Mouse (Mus musculus) midbrain, postnatal 0 days (tissue): ENCODE measurements around the gene Ptpn21. TPM values are rescaled to one million over a fixed set of nuclear protein-coding genes. Genes with fewer than 3 reads are reported as not detected.
A peak's percentile ranks its signal among the peaks of the same experiment; 100 is the strongest.

ENCODE experiments used
- ATAC-seq: fragments of 200-750 bp; cut with Nextera tagmentation; 2 replicates; pipeline ENCODE4 v1.8.0; 2017; ENCODE audit warnings: moderate number of reproducible peaks, mild to moderate bottlenecking, moderate TSS enrichment, moderate library complexity; ENCODE audit not compliant: low FRiP score
- DNase-seq: peaks from one replicate; pipeline ENCODE4 v3.0.0-alpha.2; 2015; ENCODE audit warnings: low spot score
- H3K27ac ChIP-seq: fragments of 300-500 bp; sonication (generic); 2 replicates; pipeline ENCODE4 v1.5.1; 2014; ENCODE audit warnings: low read depth, mild to moderate bottlenecking, low read length, mixed read lengths
- H3K27me3 ChIP-seq: fragments of 300-500 bp; sonication (generic); 2 replicates; pipeline ENCODE4 v1.6.1; 2014; ENCODE audit warnings: low read length, control low read depth, mixed read lengths; ENCODE audit not compliant: insufficient read depth
- H3K36me3 ChIP-seq: fragments of 300-500 bp; sonication (generic); 2 replicates; pipeline ENCODE4 v1.6.1; 2014; ENCODE audit warnings: low read length, control low read depth, mixed read lengths; ENCODE audit not compliant: insufficient read depth
- H3K4me1 ChIP-seq: fragments of 300-500 bp; sonication (generic); 2 replicates; pipeline ENCODE4 v1.6.1; 2014; ENCODE audit warnings: mild to moderate bottlenecking, control low read depth, antibody characterized with exemption, low read length, mixed read lengths; ENCODE audit not compliant: insufficient read depth
- H3K4me2 ChIP-seq: fragments of 300-500 bp; sonication (generic); 2 replicates; pipeline ENCODE4 v1.6.1; 2014; ENCODE audit warnings: low read depth, mild to moderate bottlenecking, low read length, mixed read lengths; ENCODE audit not compliant: poor library complexity, severe bottlenecking
- H3K4me3 ChIP-seq: fragments of 300-500 bp; sonication (generic); 2 replicates; pipeline ENCODE4 v1.5.1; 2014; ENCODE audit warnings: low read depth, mild to moderate bottlenecking, low read length, moderate library complexity
- H3K9ac ChIP-seq: fragments of 300-500 bp; sonication (generic); replicated peaks from 2 replicates; pipeline ENCODE4 v1.6.1; 2014; ENCODE audit warnings: mild to moderate bottlenecking, low read length, moderate library complexity, mixed read lengths; ENCODE audit not compliant: poor library complexity, severe bottlenecking
- H3K9me3 ChIP-seq: fragments of 300-500 bp; sonication (generic); 2 replicates; pipeline ENCODE4 v1.6.1; 2016; ENCODE audit warnings: low read length, control low read depth
- CTCF ChIP-seq: IDR thresholded peaks from 2 replicates; pipeline ENCODE4 v1.5.1; 2016; ENCODE audit warnings: antibody characterized with exemption, mild to moderate bottlenecking
- WGBS: fragments of 180-500 bp; shearing (Covaris S2); extraction: QIAGEN DNeasy Blood & Tissue Kit; methylation state at CpG from one replicate; pipeline ENCODE4 v1.1.7; 2014; 5-methylcytosine and 5-hydroxymethylcytosine counted together
- polyA plus RNA-seq: library from polyadenylated mRNA; unstranded; fragments of >200 nt; fragmentation: Nextera tagmentation; extraction: Ambion mirVana; gene quantifications from 2 replicates; pipeline ENCODE4 v1.2.1, GENCODE M21; 2015
- total RNA-seq: library from RNA; depleted of rRNA; stranded (reverse); fragments of >200 nt; gene quantifications from 2 replicates; pipeline ENCODE4 v1.2.3, GENCODE M21; 2014

Gene Ptpn21
- total and polyA plus RNA-seq, 2 experiments from 2014 or later: 2.7 to 3.2 TPM

DNA sequence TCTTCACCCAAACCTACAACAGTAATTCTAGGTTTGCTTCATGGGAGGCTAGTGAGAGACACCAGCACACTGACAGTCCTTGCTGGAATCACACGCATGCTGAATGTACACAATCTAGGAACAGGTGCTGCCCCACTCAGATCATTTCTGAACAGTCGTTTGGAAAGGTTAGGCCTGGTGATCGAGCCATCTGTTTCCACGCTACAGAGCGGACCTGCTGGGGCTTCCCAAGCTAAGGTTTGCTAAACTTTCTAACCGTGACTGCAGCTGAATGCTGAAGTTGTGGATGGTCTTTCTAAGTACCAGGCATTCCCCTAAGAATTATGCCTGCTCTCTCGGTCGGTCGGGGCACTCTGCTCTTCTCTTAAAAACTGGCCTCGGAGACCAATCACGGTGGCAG is 6.5 kb downstream of the Ptpn21 start:
- WGBS: 90% methylated on average over 11 of the region's 11 CpGs
- ATAC-seq: no peak
- Histone ChIP-seq H3K36me3 (no peaks in the 10 kb centered on the region), H3K9ac (no peak overlapping the region), H3K27ac (no peak overlapping the region), H3K27me3 (no peaks in the 10 kb centered on the region), H3K9me3 (no peaks in the 10 kb centered on the region), H3K4me1 (peaks cover 8% of the 10 kb centered on the region), H3K4me3 (no peak overlapping the region), H3K4me2 (no peak overlapping the region)
- DNase-seq: no peak
- no peak for TF ChIP-seq CTCF

DNA sequence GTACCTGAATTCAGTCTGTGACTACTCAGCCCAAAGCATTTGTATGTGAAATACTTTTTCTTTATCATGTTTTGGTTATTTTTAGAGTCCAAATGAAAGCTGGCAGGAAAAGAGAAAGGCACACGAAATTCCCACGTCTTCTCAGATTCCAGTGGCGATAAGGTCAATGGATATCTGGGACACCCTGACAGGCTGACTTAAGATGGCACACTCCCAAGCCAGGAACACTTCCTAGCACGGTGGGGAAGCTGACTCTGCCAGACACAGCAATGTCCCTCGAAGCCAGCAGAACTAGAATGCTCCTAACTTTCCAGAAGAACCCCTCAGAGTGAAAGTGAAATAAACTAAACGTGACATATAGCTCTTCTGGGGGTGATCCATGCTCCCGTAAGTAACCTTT is 10.0 kb downstream of the Ptpn21 start:
- ATAC-seq (no peak), DNase-seq (no peak)
- H3K36me3 ChIP-seq: no peaks in the 10 kb centered on the region
- H3K4me2 ChIP-seq: no peak overlapping the region
- no peak overlapping the region for H3K9ac ChIP-seq
- no peaks in the 10 kb centered on the region for H3K9me3 ChIP-seq
- no peaks in the 10 kb centered on the region for H3K27me3 ChIP-seq
- 79% methylated on average over 7 of the region's 7 CpGs for WGBS
- H3K4me3 ChIP-seq: no peak overlapping the region
- H3K27ac ChIP-seq: no peak overlapping the region
- H3K4me1 ChIP-seq: no peaks in the 10 kb centered on the region
- no peak for TF ChIP-seq CTCF

DNA sequence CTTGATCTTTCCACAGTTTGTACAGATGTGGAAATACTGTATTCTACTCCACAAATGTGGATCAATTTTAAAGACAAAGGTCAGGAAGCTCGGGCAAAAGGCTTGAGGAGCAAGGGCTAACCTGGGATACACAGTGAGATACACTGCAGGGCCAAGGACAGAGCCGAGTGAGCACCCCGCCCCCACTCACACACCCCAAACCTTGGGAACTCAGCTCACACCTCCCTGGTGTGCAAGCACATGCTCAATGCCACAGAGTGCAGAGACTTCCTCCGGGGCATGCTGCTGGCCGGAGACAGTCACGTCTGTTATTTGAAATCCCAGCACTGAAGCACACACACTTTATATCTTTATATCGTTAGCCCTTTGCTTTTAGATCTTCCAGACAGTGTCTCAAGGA is 11.1 kb downstream of the Ptpn21 start:
- Histone ChIP-seq H3K36me3 (no peaks in the 10 kb centered on the region), H3K4me3 (no peak overlapping the region), H3K9ac (no peak overlapping the region), H3K27ac (no peak overlapping the region), H3K4me2 (no peak overlapping the region), H3K9me3 (no peaks in the 10 kb centered on the region), H3K27me3 (no peaks in the 10 kb centered on the region), H3K4me1 (no peaks in the 10 kb centered on the region)
- TF ChIP-seq CTCF: no peak
- WGBS: 84% methylated on average over 7 of the region's 7 CpGs
- ATAC-seq (no peak), DNase-seq (no peak)

DNA sequence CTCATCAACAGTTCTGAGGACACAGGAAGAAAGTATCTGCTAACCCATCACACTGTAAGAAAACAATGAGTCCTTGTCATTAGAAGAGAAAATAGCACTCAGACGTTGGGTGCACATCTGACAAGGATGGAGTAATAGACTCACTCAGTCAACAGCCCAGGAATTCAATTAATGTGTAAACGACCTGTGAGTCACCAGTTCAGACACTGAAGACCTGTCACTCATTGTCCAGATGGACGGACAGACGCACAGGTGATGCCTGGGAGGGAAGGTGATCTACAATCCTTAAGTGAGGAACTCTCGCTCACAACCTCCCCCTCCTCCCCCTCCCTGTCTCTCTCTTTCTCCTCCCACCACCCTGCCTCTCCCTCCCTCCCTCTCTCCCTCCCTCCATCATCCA is 12.2 kb downstream of the Ptpn21 start:
- no peak for ATAC-seq
- Histone ChIP-seq H3K4me3 (no peak overlapping the region), H3K36me3 (no peaks in the 10 kb centered on the region), H3K4me1 (no peaks in the 10 kb centered on the region), H3K9ac (no peak overlapping the region), H3K27me3 (no peaks in the 10 kb centered on the region), H3K27ac (no peak overlapping the region), H3K4me2 (no peak overlapping the region), H3K9me3 (no peaks in the 10 kb centered on the region)
- DNase-seq: no peak
- 76% methylated on average over 5 of the region's 5 CpGs for WGBS
- no peak for TF ChIP-seq CTCF

DNA sequence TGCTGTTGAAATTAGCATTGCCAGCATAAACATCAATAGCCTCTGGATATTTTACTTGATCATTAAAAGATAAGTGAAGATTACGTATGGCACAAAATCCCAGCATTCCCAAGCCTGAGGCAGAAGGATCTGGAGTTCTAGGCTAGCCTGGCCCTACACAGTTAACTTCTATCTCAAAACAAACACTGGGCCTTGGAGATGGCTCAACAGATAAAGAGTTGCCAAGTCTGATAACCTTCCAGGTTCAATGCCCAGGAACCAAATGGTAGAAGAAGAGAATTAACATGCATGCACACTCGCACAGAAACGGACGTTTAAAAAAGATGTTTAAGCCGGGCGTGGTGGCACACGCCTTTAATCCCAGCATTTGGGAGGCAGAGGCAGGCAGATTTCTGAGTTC is 13.0 kb downstream of the Ptpn21 start:
- TF ChIP-seq CTCF: no peak
- WGBS: 93% methylated on average over 7 of the region's 7 CpGs
- H3K4me3 ChIP-seq: no peak overlapping the region
- H3K4me1 ChIP-seq: no peaks in the 10 kb centered on the region
- H3K4me2 ChIP-seq: no peak overlapping the region
- ATAC-seq (no peak), DNase-seq (no peak)
- H3K27me3 ChIP-seq: no peaks in the 10 kb centered on the region
- H3K27ac ChIP-seq: no peak overlapping the region
- H3K36me3 ChIP-seq: no peaks in the 10 kb centered on the region
- no peaks in the 10 kb centered on the region for H3K9me3 ChIP-seq
- H3K9ac ChIP-seq: no peak overlapping the region

DNA sequence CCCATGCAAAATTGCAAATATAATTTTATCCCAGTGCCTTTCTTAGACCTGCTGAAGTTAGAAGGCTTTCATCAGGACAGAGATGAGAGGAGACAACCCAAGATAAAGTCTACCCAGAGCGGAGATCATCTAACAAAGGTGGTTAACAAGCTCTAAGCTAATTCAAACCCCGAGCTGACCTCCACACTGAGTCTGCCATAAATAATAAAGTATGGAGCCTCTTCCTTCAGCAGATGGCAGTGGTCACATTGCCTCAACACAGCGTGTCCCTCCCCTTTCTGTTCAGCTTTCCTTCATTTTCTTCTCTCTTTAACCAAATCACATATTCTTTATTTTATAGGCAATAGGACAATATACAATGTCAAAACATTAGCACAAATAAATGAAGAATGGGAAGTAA is 16.2 kb downstream of the Ptpn21 start:
- H3K4me3 ChIP-seq: no peak overlapping the region
- ATAC-seq (no peak), DNase-seq (peak; percentile 12)
- no peaks in the 10 kb centered on the region for H3K4me1 ChIP-seq
- TF ChIP-seq CTCF: no peak
- no peak overlapping the region for H3K4me2 ChIP-seq
- H3K27me3 ChIP-seq: no peaks in the 10 kb centered on the region
- no peak overlapping the region for H3K9ac ChIP-seq
- no peaks in the 10 kb centered on the region for H3K9me3 ChIP-seq
- H3K36me3 ChIP-seq: no peaks in the 10 kb centered on the region
- H3K27ac ChIP-seq: no peak overlapping the region
- WGBS: 61% methylated on average over 3 of the region's 3 CpGs
